ENCODE assay signal across 15 mouse cellular contexts in the genomic region with DNA sequence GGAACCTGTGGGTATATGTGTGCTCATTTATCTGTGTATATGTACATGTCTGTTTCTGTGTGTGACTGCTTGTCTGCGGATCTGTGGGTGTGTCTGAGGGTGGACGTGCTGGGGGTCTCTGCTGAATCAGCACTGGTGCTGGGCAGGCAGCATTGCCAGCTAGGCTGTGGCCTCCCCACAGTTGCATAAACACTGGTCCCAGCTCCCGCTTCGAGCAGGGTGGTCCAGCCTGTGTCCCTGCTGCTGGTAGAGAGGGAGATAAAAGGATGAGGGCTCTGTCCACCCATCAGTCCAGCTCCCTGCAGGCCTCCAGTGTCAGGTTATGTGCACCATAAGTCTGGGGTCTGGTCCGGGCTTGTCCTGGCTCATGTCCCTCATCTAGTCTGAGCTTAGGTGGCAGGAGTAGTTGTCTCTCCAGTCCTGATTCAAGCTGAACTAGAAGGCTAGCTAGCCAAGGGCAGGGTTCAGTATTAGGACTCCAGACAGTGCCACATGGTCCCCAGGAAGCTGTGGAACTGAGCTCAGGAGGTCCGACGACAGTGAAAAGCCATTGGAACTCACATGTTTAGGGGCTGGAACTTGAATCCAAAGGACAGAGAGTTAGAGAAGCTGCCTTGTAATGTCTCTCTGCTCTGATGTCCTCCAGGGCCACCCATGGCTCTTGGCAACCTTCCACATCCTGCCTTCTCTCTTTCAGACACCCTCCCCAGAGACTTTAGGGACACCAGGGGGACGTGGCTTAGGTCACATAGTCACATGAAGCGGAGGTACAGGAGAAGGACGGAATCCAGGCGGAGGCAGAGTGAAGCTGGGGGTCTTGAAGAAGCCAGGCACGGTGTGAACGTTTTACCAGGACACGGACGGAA. TPM values are rescaled to one million over a fixed set of nuclear protein-coding genes. Genes with fewer than 3 reads are reported as not detected.
DNase-seq lines count a peak whose midpoint lies in the region; ATAC-seq and TF ChIP-seq lines count a peak whose summit lies in the region.
"Had no signal": no experiment of that assay in that cellular context is flagged by ENCODE, and none has a peak within 500 bp of the region (broad histone marks: within the 10 kb centered on the region; RNA-seq: fewer than 3 reads in every experiment).

No protein-coding gene starts in this region.

- no peak for TF ChIP-seq EP300 in heart, adult 2 months (IDR thresholded peaks at IDR 0.05; ENCODE audit: insufficient read depth, low read depth, low read length)

- no peak overlapping the region for H3K4me2 ChIP-seq in heart, embryonic 13.5 days
- H3K4me2 ChIP-seq in embryonic facial prominence, embryonic 13.5 days, result no peak overlapping the region
- H3K4me2 ChIP-seq in limb, embryonic 15.5 days, result no peak overlapping the region
- H3K4me2 ChIP-seq in midbrain, postnatal 0 days (ENCODE audit: low read depth, low read length, poor library complexity, severe bottlenecking), result no peak overlapping the region
- H3K4me2 ChIP-seq: embryonic facial prominence, embryonic 12.5 days; hindbrain, embryonic 15.5 days; midbrain, embryonic 11.5 days had no signal

- ATAC-seq in heart, embryonic 13.5 days (ENCODE audit: extremely low read depth, insufficient number of reproducible peaks, low FRiP score, low TSS enrichment), result no peak
- no peak for ATAC-seq in embryonic facial prominence, embryonic 13.5 days (ENCODE audit: insufficient number of reproducible peaks, insufficient read depth, low FRiP score, low TSS enrichment, low read depth)
- no peak for ATAC-seq in limb, embryonic 15.5 days (ENCODE audit: insufficient number of reproducible peaks, low FRiP score, low TSS enrichment, low read depth)
- no peak for ATAC-seq in midbrain, postnatal 0 days (ENCODE audit: low FRiP score)
- ATAC-seq: forebrain, embryonic 14.5 days had no signal

- H3K4me1 ChIP-seq in heart, embryonic 13.5 days, result peaks cover 27% of the 10 kb centered on the region
- no peaks in the 10 kb centered on the region for H3K4me1 ChIP-seq in heart, adult 2 months (ENCODE audit: control insufficient read depth, insufficient read depth, low read length)
- H3K4me1 ChIP-seq in embryonic facial prominence, embryonic 13.5 days, result peaks cover 39% of the 10 kb centered on the region
- peaks cover 28% of the 10 kb centered on the region for H3K4me1 ChIP-seq in limb, embryonic 15.5 days
- H3K4me1 ChIP-seq in midbrain, postnatal 0 days (ENCODE audit: insufficient read depth, low read length), result 0 out of 2 replicates have a peak, but pooled peaks cover 2% of the 10 kb centered on the region
- H3K4me1 ChIP-seq: hindbrain, embryonic 15.5 days had no signal

- no peak for DNase-seq in heart, adult 2 months
- DNase-seq in heart, postnatal 4 days, result peak; percentile 64
- DNase-seq in MN1 (ENCODE audit: low spot score), result no peak
- DNase-seq in midbrain, postnatal 0 days (ENCODE audit: low spot score), result no peak
- DNase-seq in spleen, postnatal 10 days (ENCODE audit: low spot score in 2 of 2), result no peak
- DNase-seq: gastrocnemius, postnatal 14 days had no signal

- WGBS in heart, embryonic 13.5 days, result 61% methylated on average over 15 of the region's 15 CpGs
- WGBS in heart, adult 2 months, result 50% methylated on average over 15 of the region's 15 CpGs
- WGBS in embryonic facial prominence, embryonic 13.5 days, result 62% methylated on average over 15 of the region's 15 CpGs
- WGBS in limb, embryonic 15.5 days, result 64% methylated on average over 15 of the region's 15 CpGs
- WGBS in midbrain, postnatal 0 days, result 80% methylated on average over 15 of the region's 15 CpGs

- no peaks in the 10 kb centered on the region for H3K9me3 ChIP-seq in heart, embryonic 13.5 days
- H3K9me3 ChIP-seq in embryonic facial prominence, embryonic 13.5 days, result no peaks in the 10 kb centered on the region
- no peaks in the 10 kb centered on the region for H3K9me3 ChIP-seq in limb, embryonic 15.5 days
- no peaks in the 10 kb centered on the region for H3K9me3 ChIP-seq in midbrain, postnatal 0 days (ENCODE audit: low read length)
- H3K9me3 ChIP-seq: embryonic facial prominence, embryonic 12.5 days; hindbrain, embryonic 15.5 days had no signal

- intact Hi-C loops in heart, adult 2 months (cut with DNase I), result no loop called here

- H3K27me3 ChIP-seq in heart, embryonic 13.5 days (replicated peaks), result peaks cover 3% of the 10 kb centered on the region
- H3K27me3 ChIP-seq in heart, adult 2 months (ENCODE audit: control insufficient read depth, insufficient read depth, low read length), result no peaks in the 10 kb centered on the region
- peaks cover 4% of the 10 kb centered on the region; the same call in 1 of the 2 replicates for H3K27me3 ChIP-seq in embryonic facial prominence, embryonic 13.5 days
- no peaks in the 10 kb centered on the region for H3K27me3 ChIP-seq in limb, embryonic 15.5 days
- H3K27me3 ChIP-seq in midbrain, postnatal 0 days (ENCODE audit: insufficient read depth, low read length), result no peaks in the 10 kb centered on the region

- H3K27ac ChIP-seq in heart, embryonic 13.5 days (replicated peaks), result peak overlapping the region; percentile 81
- H3K27ac ChIP-seq in heart, adult 2 months, result no peak overlapping the region
- H3K27ac ChIP-seq in embryonic facial prominence, embryonic 13.5 days, result 0 out of 2 replicates have a peak overlapping the region, but pooled peaks have one; percentile 12
- peak overlapping the region; percentile 38 for H3K27ac ChIP-seq in limb, embryonic 15.5 days
- no peak overlapping the region for H3K27ac ChIP-seq in midbrain, postnatal 0 days (ENCODE audit: low read depth, low read length)
- H3K27ac ChIP-seq: embryonic facial prominence, embryonic 12.5 days; hindbrain, embryonic 15.5 days; liver, embryonic 14.5 days had no signal

- TF ChIP-seq POLR2A in heart, adult 2 months (IDR thresholded peaks at IDR 0.05; ENCODE audit: insufficient read depth, low read depth, low read length), result no peak

- peaks cover 16% of the 10 kb centered on the region for H3K36me3 ChIP-seq in heart, embryonic 13.5 days
- no peaks in the 10 kb centered on the region for H3K36me3 ChIP-seq in heart, adult 2 months (ENCODE audit: control insufficient read depth, insufficient read depth, low read length)
- no peaks in the 10 kb centered on the region for H3K36me3 ChIP-seq in embryonic facial prominence, embryonic 13.5 days
- H3K36me3 ChIP-seq in limb, embryonic 15.5 days, result no peaks in the 10 kb centered on the region
- H3K36me3 ChIP-seq in midbrain, postnatal 0 days (ENCODE audit: insufficient read depth, low read length), result no peaks in the 10 kb centered on the region
- H3K36me3 ChIP-seq: embryonic facial prominence, embryonic 12.5 days; hindbrain, embryonic 15.5 days had no signal

- H3K9ac ChIP-seq in heart, embryonic 13.5 days, result peak overlapping the region; percentile 65
- H3K9ac ChIP-seq in heart, adult 2 months (ENCODE audit: low read depth, low read length), result no peak overlapping the region
- H3K9ac ChIP-seq in embryonic facial prominence, embryonic 13.5 days, result no peak overlapping the region
- H3K9ac ChIP-seq in limb, embryonic 15.5 days, result no peak overlapping the region
- no peak overlapping the region for H3K9ac ChIP-seq in midbrain, postnatal 0 days (replicated peaks; ENCODE audit: low read length, poor library complexity, severe bottlenecking)
- H3K9ac ChIP-seq: embryonic facial prominence, embryonic 12.5 days; hindbrain, embryonic 15.5 days; liver, embryonic 14.5 days had no signal

- no peak overlapping the region for H3K4me3 ChIP-seq in heart, embryonic 13.5 days
- H3K4me3 ChIP-seq in heart, adult 2 months, result no peak overlapping the region
- no peak overlapping the region for H3K4me3 ChIP-seq in embryonic facial prominence, embryonic 13.5 days
- no peak overlapping the region for H3K4me3 ChIP-seq in limb, embryonic 15.5 days
- H3K4me3 ChIP-seq in midbrain, postnatal 0 days (ENCODE audit: low read depth, low read length), result no peak overlapping the region
- H3K4me3 ChIP-seq: embryonic facial prominence, embryonic 12.5 days; hindbrain, embryonic 15.5 days had no signal

- no peaks in the 10 kb centered on the region for H3K79me2 ChIP-seq in heart, adult 2 months (replicated peaks; ENCODE audit: control insufficient read depth, insufficient read depth, low read length)

- no peak for TF ChIP-seq CTCF in heart, adult 2 months (IDR thresholded peaks at IDR 0.05)
- no peak for TF ChIP-seq CTCF in midbrain, postnatal 0 days (IDR thresholded peaks at IDR 0.05)

RNA-seq across cellular contexts. Expression of gene Prss42, which starts 23.3 kb away (rescaled TPM):
- 0.11 TPM in 1 of 2 replicates, not detected in the other for polyA plus RNA-seq in heart, embryonic 13.5 days (2015; fragmentation: Nextera tagmentation; extraction: Ambion mirVana)
- total RNA-seq in heart, adult 2 months (2021), result not detected
- not detected in 2 replicates for polyA plus RNA-seq in heart, adult 2 months (2012; rRNA removed)
- not detected in 2 replicates for polyA plus RNA-seq in embryonic facial prominence, embryonic 13.5 days (2015; fragmentation: Nextera tagmentation; extraction: Ambion mirVana)
- not detected for total RNA-seq in heart, postnatal 4 days (2021)
- not detected in 2 replicates for polyA plus RNA-seq in limb, embryonic 15.5 days (2015; fragmentation: Nextera tagmentation; extraction: Ambion mirVana)
- total RNA-seq in midbrain, postnatal 0 days (2014; rRNA removed), result not detected in 2 replicates
- polyA plus RNA-seq in midbrain, postnatal 0 days (2015; fragmentation: Nextera tagmentation; extraction: Ambion mirVana), result not detected in 2 replicates
- total RNA-seq: gastrocnemius, postnatal 14 days; left cerebral cortex, postnatal 25 days had no signal
- polyA plus RNA-seq: embryonic facial prominence, embryonic 12.5 days; forebrain, embryonic 14.5 days; hindbrain, embryonic 15.5 days; midbrain, embryonic 11.5 days had no signal

RNA-seq across cellular contexts. Expression of gene Pth1r, which starts 27.7 kb away (rescaled TPM):
- polyA plus RNA-seq in heart, embryonic 13.5 days (2015; fragmentation: Nextera tagmentation; extraction: Ambion mirVana), result 31.2 and 33.3 TPM in 2 replicates
- 1 to 10 TPM; 6.0 to 7.0 TPM for total RNA-seq in heart, adult 2 months (2021)
- 10.3 and 12.6 TPM in 2 replicates for polyA plus RNA-seq in heart, adult 2 months (2012; rRNA removed)
- 138 and 165 TPM in 2 replicates for polyA plus RNA-seq in embryonic facial prominence, embryonic 13.5 days (2015; fragmentation: Nextera tagmentation; extraction: Ambion mirVana)
- total RNA-seq in heart, postnatal 4 days (2021), result 10 to 100 TPM; 16.4 to 19.3 TPM
- polyA plus RNA-seq in limb, embryonic 15.5 days (2015; fragmentation: Nextera tagmentation; extraction: Ambion mirVana), result 82.6 and 110 TPM in 2 replicates
- total RNA-seq in midbrain, postnatal 0 days (2014; rRNA removed), result 14.6 and 20.8 TPM in 2 replicates
- 7.9 and 8.3 TPM in 2 replicates for polyA plus RNA-seq in midbrain, postnatal 0 days (2015; fragmentation: Nextera tagmentation; extraction: Ambion mirVana)

RNA-seq across cellular contexts. Expression of gene Myl3, which starts 33.0 kb away (rescaled TPM):
- 3,771 and 4,285 TPM in 2 replicates for polyA plus RNA-seq in heart, embryonic 13.5 days (2015; fragmentation: Nextera tagmentation; extraction: Ambion mirVana)
- over 10,000 TPM in 1 of 2 experiments, 1,000 to 10,000 TPM in 1; 9,326 to 11,139 TPM for total RNA-seq in heart, adult 2 months (2021)
- polyA plus RNA-seq in heart, adult 2 months (2012; rRNA removed), result 9,227 and 12,279 TPM in 2 replicates
- polyA plus RNA-seq in embryonic facial prominence, embryonic 13.5 days (2015; fragmentation: Nextera tagmentation; extraction: Ambion mirVana), result 1.6 and 12.3 TPM in 2 replicates
- total RNA-seq in heart, postnatal 4 days (2021), result 1,000 to 10,000 TPM; 8,328 to 9,816 TPM
- 16.3 and 125 TPM in 2 replicates for polyA plus RNA-seq in limb, embryonic 15.5 days (2015; fragmentation: Nextera tagmentation; extraction: Ambion mirVana)
- total RNA-seq in midbrain, postnatal 0 days (2014; rRNA removed), result 0.66 TPM in 1 of 2 replicates, not detected in the other
- polyA plus RNA-seq in midbrain, postnatal 0 days (2015; fragmentation: Nextera tagmentation; extraction: Ambion mirVana), result 0.29 TPM in 1 of 2 replicates, not detected in the other
- total RNA-seq: left cerebral cortex, postnatal 25 days had no signal

RNA-seq across cellular contexts. Expression of gene Prss44, which starts 39.2 kb away (rescaled TPM):
- polyA plus RNA-seq in heart, embryonic 13.5 days (2015; fragmentation: Nextera tagmentation; extraction: Ambion mirVana), result not detected in 2 replicates
- not detected for total RNA-seq in heart, adult 2 months (2021)
- 0.06 TPM in 1 of 2 replicates, not detected in the other for polyA plus RNA-seq in heart, adult 2 months (2012; rRNA removed)
- polyA plus RNA-seq in embryonic facial prominence, embryonic 13.5 days (2015; fragmentation: Nextera tagmentation; extraction: Ambion mirVana), result not detected in 2 replicates
- not detected for total RNA-seq in heart, postnatal 4 days (2021)
- polyA plus RNA-seq in limb, embryonic 15.5 days (2015; fragmentation: Nextera tagmentation; extraction: Ambion mirVana), result not detected in 2 replicates
- not detected in 2 replicates for total RNA-seq in midbrain, postnatal 0 days (2014; rRNA removed)
- not detected in 2 replicates for polyA plus RNA-seq in midbrain, postnatal 0 days (2015; fragmentation: Nextera tagmentation; extraction: Ambion mirVana)
- total RNA-seq: gastrocnemius, postnatal 14 days; left cerebral cortex, postnatal 25 days had no signal
- polyA plus RNA-seq: embryonic facial prominence, embryonic 12.5 days; forebrain, embryonic 14.5 days; hindbrain, embryonic 15.5 days; liver, embryonic 14.5 days; midbrain, embryonic 11.5 days had no signal

RNA-seq across cellular contexts. Expression of gene Prss43, which starts 51.9 kb away (rescaled TPM):
- polyA plus RNA-seq in heart, embryonic 13.5 days (2015; fragmentation: Nextera tagmentation; extraction: Ambion mirVana), result not detected in 2 replicates
- total RNA-seq in heart, adult 2 months (2021), result not detected
- not detected in 2 replicates for polyA plus RNA-seq in heart, adult 2 months (2012; rRNA removed)
- not detected in 2 replicates for polyA plus RNA-seq in embryonic facial prominence, embryonic 13.5 days (2015; fragmentation: Nextera tagmentation; extraction: Ambion mirVana)
- not detected for total RNA-seq in heart, postnatal 4 days (2021)
- polyA plus RNA-seq in limb, embryonic 15.5 days (2015; fragmentation: Nextera tagmentation; extraction: Ambion mirVana), result not detected in 2 replicates
- total RNA-seq in midbrain, postnatal 0 days (2014; rRNA removed), result not detected in 2 replicates
- 0.11 and 0.31 TPM in 2 replicates for polyA plus RNA-seq in midbrain, postnatal 0 days (2015; fragmentation: Nextera tagmentation; extraction: Ambion mirVana)
- total RNA-seq: gastrocnemius, postnatal 14 days had no signal
- polyA plus RNA-seq: embryonic facial prominence, embryonic 12.5 days; forebrain, embryonic 14.5 days; hindbrain, embryonic 15.5 days; liver, embryonic 14.5 days; midbrain, embryonic 11.5 days had no signal

Comparison
In these comparisons a context has a peak if more than half of its experiments do, and no peak if none do; other contexts are left out.
1. H3K27ac ChIP-seq: peak in heart, embryonic 13.5 days (single experiment), embryonic facial prominence, embryonic 13.5 days (single experiment) and limb, embryonic 15.5 days (single experiment); none in heart, adult 2 months (single experiment) and midbrain, postnatal 0 days (single experiment).
2. RNA of gene Myl3, which starts 33.0 kb away (polyA plus RNA-seq): 9,227 to 12,279 TPM in heart, adult 2 months and 3,771 to 4,285 TPM in heart, embryonic 13.5 days; 16.3 to 125 TPM in limb, embryonic 15.5 days, 1.6 to 12.3 TPM in embryonic facial prominence, embryonic 13.5 days and 0.29 TPM in midbrain, postnatal 0 days; every median in the first group is over 10 times any median in the second.